Mouse (Mus musculus) heart, adult 9 months (tissue): ENCODE results near the gene Slc12a6.

Source experiments
- DNase-seq, 2 experiments: peaks; one replicate each; pipeline ENCODE4 v3.0.0; 2022; ENCODE audit warnings: low spot score in 2 of 2

Slc12a6 gene

GRCm38 (mm10) chr2:112391346-112392000, 125.8 kb downstream of the Slc12a6 start:
- no peak for DNase-seq

GRCm38 (mm10) chr2:112392689-112393088, 127.1 kb downstream of the Slc12a6 start:
- DNase-seq: no peak

GRCm38 (mm10) chr2:112393958-112394357, 128.3 kb downstream of the Slc12a6 start:
- DNase-seq: no peak

- no peak for DNase-seq
Measured at GRCm38 (mm10) chr2:112396649-112397048, 131.0 kb downstream of the Slc12a6 start.

- no peak for DNase-seq
Measured at GRCm38 (mm10) chr2:112407030-112407429, 141.4 kb downstream of the Slc12a6 start.
